Mouse (Mus musculus) testis, adult 2 months (tissue): Measurements from ENCODE around the gene Lmf2. TPM values are rescaled to one million over a fixed set of nuclear protein-coding genes. Genes with fewer than 3 reads are reported as not detected.

Source experiments
- H3K27ac ChIP-seq: fragments of 200-500 bp; 2 replicates; pipeline ENCODE4 v1.5.1; 2012; ENCODE audit warnings: low read depth, low read length; ENCODE audit not compliant: control insufficient read depth, insufficient read depth
- H3K27me3 ChIP-seq: fragments of 200-500 bp; 2 replicates; pipeline ENCODE4 v1.6.1; 2012; ENCODE audit warnings: mild to moderate bottlenecking, low read length, moderate library complexity; ENCODE audit not compliant: control insufficient read depth, insufficient read depth
- H3K36me3 ChIP-seq: fragments of 200-500 bp; 2 replicates; pipeline ENCODE4 v1.6.1; 2012; ENCODE audit warnings: mild to moderate bottlenecking, low read length; ENCODE audit not compliant: control insufficient read depth, insufficient read depth
- H3K4me1 ChIP-seq: fragments of 200-500 bp; 2 replicates; pipeline ENCODE4 v1.6.1; 2012; ENCODE audit warnings: low read length; ENCODE audit not compliant: control insufficient read depth, insufficient read depth
- H3K4me3 ChIP-seq: fragments of 200-500 bp; 2 replicates; pipeline ENCODE4 v1.5.1; 2012; ENCODE audit warnings: low read depth, mild to moderate bottlenecking, low read length, moderate library complexity, mixed read lengths; ENCODE audit not compliant: control insufficient read depth
- CTCF ChIP-seq: fragments of 200-500 bp; IDR thresholded peaks from 2 replicates; pipeline ENCODE4 v1.5.1; 2012; ENCODE audit warnings: low read depth, mild to moderate bottlenecking, inconsistent platforms, low read length, moderate library complexity; ENCODE audit not compliant: control insufficient read depth, insufficient read depth, insufficient replicate concordance
- POLR2A ChIP-seq: fragments of 200-500 bp; IDR thresholded peaks from 2 replicates; pipeline ENCODE4 v1.6.1; 2012; ENCODE audit warnings: low read depth, mild to moderate bottlenecking, inconsistent platforms, low read length, moderate library complexity; ENCODE audit not compliant: control insufficient read depth
- polyA plus RNA-seq: library from polyadenylated mRNA; depleted of rRNA; stranded (reverse); fragments of >200 nt; gene quantifications from 2 replicates; pipeline ENCODE4 v1.2.3, GENCODE M21; 2012

The Lmf2 gene
- polyA plus RNA-seq, 1 experiment = 46.6 TPM

- H3K4me3 ChIP-seq = no peak overlapping the region
- H3K36me3 ChIP-seq = no peaks in the 10 kb centered on the region
- H3K27ac ChIP-seq = no peak overlapping the region
- H3K27me3 ChIP-seq = no peaks in the 10 kb centered on the region
- TF ChIP-seq POLR2A = no peak
- no peak for TF ChIP-seq CTCF
- peaks cover 6% of the 10 kb centered on the region for H3K4me1 ChIP-seq
These were observed 31.7 kb upstream of the Lmf2 start for GRCm38 (mm10) chr15:89387127-89387526.

GRCm38 (mm10) chr15:89384617-89385016 is 29.2 kb upstream of the Lmf2 start, which contains the start of gene Klhdc7b:
Gene Klhdc7b, plus strand, starts transcription at chr15:89384917.
- no peak within 1 kb of the TSS for H3K4me3 ChIP-seq
- TF ChIP-seq POLR2A = no peak
- no peak for TF ChIP-seq CTCF
- no peak within 1 kb of the TSS for H3K27ac ChIP-seq
- peaks cover 7% of the 10 kb centered on the region for H3K4me1 ChIP-seq
- no peaks in the 10 kb centered on the region for H3K27me3 ChIP-seq
- no peaks in the 10 kb centered on the region for H3K36me3 ChIP-seq

- H3K27ac ChIP-seq = peak overlapping the region; percentile 59
These were observed 24.0 kb upstream of the Lmf2 start for GRCm38 (mm10) chr15:89379429-89379828.

GRCm38 (mm10) chr15:89378831-89379401 is 23.5 kb upstream of the Lmf2 start, which contains the start of gene Odf3b:
Gene Odf3b, minus strand, starts transcription at chr15:89379282.
- Histone ChIP-seq H3K36me3 (no peaks in the 10 kb centered on the region), H3K27ac (peak within 1 kb of the TSS; percentile 59), H3K27me3 (peaks cover 2% of the 10 kb centered on the region; the same call in 1 of the 2 replicates), H3K4me3 (peak within 1 kb of the TSS; percentile 77), H3K4me1 (peaks cover 33% of the 10 kb centered on the region)
- no peak for TF ChIP-seq CTCF
- TF ChIP-seq POLR2A = peak; percentile 18; the same call in 1 of the 2 replicates

More at GRCm38 (mm10) chr15:89379429-89379828, 24.0 kb upstream of the Lmf2 start:
- peaks cover 30% of the 10 kb centered on the region for H3K4me1 ChIP-seq
- TF ChIP-seq POLR2A (no peak), CTCF (no peak)
- no peaks in the 10 kb centered on the region for H3K36me3 ChIP-seq
- H3K27me3 ChIP-seq = peaks cover 2% of the 10 kb centered on the region; the same call in 1 of the 2 replicates
- peak overlapping the region; percentile 77 for H3K4me3 ChIP-seq

GRCm38 (mm10) chr15:89377938-89378828 is 22.7 kb upstream of the Lmf2 start:
- H3K4me1 ChIP-seq = peaks cover 34% of the 10 kb centered on the region
- no peak overlapping the region; the same call in 1 of the 2 replicates for H3K27ac ChIP-seq
- TF ChIP-seq POLR2A (peak; percentile 37; the same call in 1 of the 2 replicates), CTCF (no peak)
- peak overlapping the region; percentile 77 for H3K4me3 ChIP-seq
- no peaks in the 10 kb centered on the region for H3K36me3 ChIP-seq
- peaks cover 2% of the 10 kb centered on the region; the same call in 1 of the 2 replicates for H3K27me3 ChIP-seq

- H3K36me3 ChIP-seq = no peaks in the 10 kb centered on the region
- H3K27me3 ChIP-seq = peaks cover 2% of the 10 kb centered on the region; the same call in 1 of the 2 replicates
- H3K27ac ChIP-seq = no peak overlapping the region
- H3K4me1 ChIP-seq = peaks cover 37% of the 10 kb centered on the region
- peak overlapping the region; percentile 32 for H3K4me3 ChIP-seq
- TF ChIP-seq POLR2A = 0 out of 2 replicates have a peak, but pooled peaks have one; percentile 16
- no peak; the same call in 1 of the 2 replicates for TF ChIP-seq CTCF
These were observed 21.9 kb upstream of the Lmf2 start for GRCm38 (mm10) chr15:89377362-89377761.

GRCm38 (mm10) chr15:89376957-89377356 is 21.5 kb upstream of the Lmf2 start, which contains the start of gene Tymp:
Gene Tymp, minus strand, starts transcription at chr15:89377039.
- H3K27ac ChIP-seq = no peak within 1 kb of the TSS; the same call in 1 of the 2 replicates
- peak within 1 kb of the TSS; percentile 77 for H3K4me3 ChIP-seq
- H3K27me3 ChIP-seq = peaks cover 2% of the 10 kb centered on the region; the same call in 1 of the 2 replicates
- H3K36me3 ChIP-seq = no peaks in the 10 kb centered on the region
- TF ChIP-seq POLR2A = no peak
- no peak for TF ChIP-seq CTCF
- H3K4me1 ChIP-seq = peaks cover 37% of the 10 kb centered on the region
